Mouse (Mus musculus): Measurements from ENCODE around the gene Clec11a. TPM values are rescaled to one million over a fixed set of nuclear protein-coding genes. Genes with fewer than 3 reads are reported as not detected.

Gene Clec11a
- total RNA-seq (2022), result 1 to 10 TPM; 2.6 to 3.7 (median 3.1) TPM

- DNase-seq (ENCODE audit: low spot score in 2 of 2), result peak in 1 of 2 experiments; percentile 9
These were observed at the start of gene Clec11a for GRCm38 (mm10) chr7:44306516-44307240. TSS of gene Clec11a (minus strand) at chr7:44306902.

GRCm38 (mm10) chr7:44355411-44355810 is 48.7 kb upstream of the Clec11a start:
- no peak for DNase-seq (ENCODE audit: low spot score in 2 of 2)

GRCm38 (mm10) chr7:44353601-44354340 is 47.1 kb upstream of the Clec11a start:
- DNase-seq (ENCODE audit: low spot score in 2 of 2), result no peak

- no peak for DNase-seq (ENCODE audit: low spot score in 2 of 2)
These were observed 46.3 kb upstream of the Clec11a start for GRCm38 (mm10) chr7:44352750-44353600.

DNA sequence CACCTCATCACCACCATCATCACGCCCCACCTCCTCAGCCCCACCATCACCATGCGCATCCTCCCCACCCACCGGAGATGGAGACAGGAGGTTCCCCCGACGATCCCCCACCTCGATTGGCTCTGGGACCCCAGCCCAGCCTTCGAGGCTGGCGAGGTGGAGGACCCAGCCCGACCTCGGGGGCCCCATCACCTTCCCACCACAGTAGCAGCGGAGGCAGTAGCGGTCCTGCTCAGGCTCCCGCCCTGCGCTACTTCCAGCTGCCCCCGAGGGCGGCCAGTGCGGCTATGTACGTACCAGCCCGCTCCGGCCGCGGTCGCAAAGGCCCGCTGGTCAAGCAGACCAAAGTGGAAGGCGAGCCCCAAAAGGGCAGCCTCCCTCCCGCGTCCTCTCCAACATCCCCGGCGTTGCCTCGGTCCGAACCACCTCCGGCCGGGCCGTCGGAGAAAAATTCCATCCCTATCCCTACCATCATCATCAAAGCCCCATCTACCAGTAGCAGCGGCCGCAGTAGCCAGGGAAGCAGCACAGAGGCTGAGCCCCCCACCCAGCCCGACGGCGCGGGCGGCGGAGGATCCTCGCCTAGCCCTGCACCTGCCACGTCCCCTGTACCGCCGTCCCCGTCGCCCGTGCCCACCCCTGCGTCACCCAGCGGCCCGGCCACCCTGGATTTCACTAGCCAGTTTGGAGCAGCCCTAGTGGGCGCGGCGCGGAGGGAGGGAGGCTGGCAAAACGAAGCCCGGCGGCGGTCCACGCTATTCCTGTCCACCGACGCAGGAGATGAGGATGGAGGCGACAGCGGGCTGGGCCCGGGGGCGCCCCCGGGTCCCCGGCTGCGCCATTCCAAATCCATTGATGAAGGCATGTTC is 45.4 kb upstream of the Clec11a start:
- DNase-seq (ENCODE audit: low spot score in 2 of 2), result no peak

- peak in 1 of 2 experiments; percentile 81 for DNase-seq (ENCODE audit: low spot score in 2 of 2)
These were observed 44.4 kb upstream of the Clec11a start for GRCm38 (mm10) chr7:44350957-44351711.

DNA sequence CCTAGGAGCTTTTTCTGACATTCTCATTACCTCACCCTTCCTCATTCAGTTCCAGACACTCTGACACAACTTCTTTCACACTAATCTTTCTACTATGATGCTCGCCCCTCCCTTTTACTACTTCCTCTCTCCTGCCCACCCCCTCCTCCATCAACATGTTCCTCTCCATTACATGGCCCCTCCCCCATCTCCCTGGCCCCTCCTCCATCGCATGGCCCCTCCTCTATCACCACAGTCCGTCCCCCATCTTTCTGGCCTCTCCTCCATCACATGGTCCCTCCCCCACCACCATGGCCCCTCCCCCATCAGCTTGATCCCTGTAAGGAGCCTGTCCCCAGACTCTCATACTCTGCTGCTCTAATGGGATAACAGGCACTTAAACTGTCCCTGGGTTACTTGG is 42.3 kb upstream of the Clec11a start:
- DNase-seq (ENCODE audit: low spot score in 2 of 2), result no peak

GRCm38 (mm10) chr7:44344622-44345021 is 37.9 kb upstream of the Clec11a start:
- DNase-seq (ENCODE audit: low spot score in 2 of 2), result no peak

DNA sequence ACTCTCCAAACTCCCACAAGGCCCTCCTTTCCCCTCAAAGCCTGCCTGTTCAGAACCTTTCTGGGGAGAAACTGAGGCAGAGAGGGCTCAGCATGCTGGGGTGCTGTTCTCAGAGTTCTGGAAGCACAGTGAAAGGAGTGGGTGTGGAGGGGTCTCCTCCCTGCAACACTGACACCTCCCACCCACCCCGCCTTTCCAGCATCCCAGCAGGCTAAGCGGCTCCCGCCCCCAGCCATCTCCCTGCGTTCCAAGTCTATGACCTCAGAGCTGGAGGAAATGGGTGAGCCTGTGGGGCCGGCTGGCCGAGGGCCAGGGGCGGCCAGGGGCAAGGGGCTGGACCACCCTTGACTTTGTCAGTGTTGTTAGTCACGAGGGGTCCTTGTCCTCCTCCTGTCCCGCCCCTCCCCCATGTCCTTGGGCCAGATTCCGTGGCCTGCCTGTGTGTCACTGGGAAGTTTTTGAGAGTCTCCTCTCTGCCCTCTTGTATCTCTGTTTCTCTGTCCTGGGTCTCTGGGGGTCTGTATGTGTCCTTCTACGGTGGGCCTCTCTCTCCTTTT is 36.8 kb upstream of the Clec11a start:
- no peak for DNase-seq (ENCODE audit: low spot score in 2 of 2)

DNA sequence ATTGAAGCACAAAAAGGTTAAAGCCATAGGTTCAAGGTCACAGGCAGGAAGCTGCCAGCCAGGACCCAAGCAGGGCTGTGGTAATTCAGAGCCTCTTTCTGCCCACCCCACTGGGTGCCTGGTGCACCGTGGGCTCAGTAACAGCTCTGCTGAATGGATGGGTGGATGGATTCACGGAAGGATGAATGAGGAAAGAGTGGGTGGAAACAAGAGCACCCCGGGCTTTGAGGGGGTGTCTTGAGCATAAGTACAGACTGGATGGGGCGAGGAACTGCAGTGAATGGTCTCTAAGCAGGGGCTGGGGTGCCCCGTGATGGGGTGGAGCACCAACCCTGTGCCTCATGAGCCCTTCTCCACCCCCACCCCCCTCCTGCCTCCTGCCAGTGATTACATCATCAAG is 35.0 kb upstream of the Clec11a start:
- no peak for DNase-seq (ENCODE audit: low spot score in 2 of 2)

DNA sequence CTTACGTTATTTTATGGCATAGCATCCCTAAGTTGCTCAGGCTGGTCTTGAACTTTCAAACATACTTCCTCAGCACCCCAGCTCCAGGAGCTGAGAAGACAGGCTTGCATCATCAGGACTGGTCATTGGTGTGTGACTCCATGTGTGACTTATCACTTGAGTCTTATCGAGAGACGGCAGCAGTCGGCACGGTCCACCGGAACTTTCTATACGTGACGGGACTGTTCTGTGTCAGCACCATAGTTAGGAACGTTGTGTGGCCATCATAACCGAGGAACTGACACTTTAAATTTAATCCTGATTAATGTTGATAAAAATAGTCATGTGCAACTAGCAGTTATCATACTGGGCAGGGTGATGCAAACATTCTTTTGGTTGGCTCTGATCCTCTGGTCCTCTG is 34.4 kb upstream of the Clec11a start:
- DNase-seq (ENCODE audit: low spot score in 2 of 2), result no peak

DNA sequence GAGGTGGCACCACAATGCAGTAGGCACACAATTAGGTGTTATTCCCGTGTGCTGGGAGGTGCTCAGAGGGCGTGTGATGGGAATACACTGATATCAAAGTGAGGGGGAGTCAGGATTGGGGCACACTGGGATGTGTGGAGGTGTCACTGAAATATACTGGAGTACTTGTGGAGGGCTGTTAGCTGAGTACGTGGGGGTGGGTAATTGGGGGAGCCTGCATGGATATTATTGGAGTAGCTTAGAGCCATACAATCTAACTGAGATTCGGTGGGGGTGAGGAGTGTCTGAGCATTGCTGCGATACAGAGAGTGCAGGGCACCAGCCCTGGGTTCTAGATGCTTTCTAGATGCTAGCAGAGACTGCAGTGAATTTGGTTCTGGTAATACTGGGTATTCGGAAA is 33.5 kb upstream of the Clec11a start:
- no peak for DNase-seq (ENCODE audit: low spot score in 2 of 2)

GRCm38 (mm10) chr7:44337121-44337849 is 30.6 kb upstream of the Clec11a start:
- DNase-seq (ENCODE audit: low spot score in 2 of 2), result no peak

- peak in 1 of 2 experiments; percentile 83 for DNase-seq (ENCODE audit: low spot score in 2 of 2)
These were observed 29.6 kb upstream of the Clec11a start for GRCm38 (mm10) chr7:44336046-44337021.

DNA sequence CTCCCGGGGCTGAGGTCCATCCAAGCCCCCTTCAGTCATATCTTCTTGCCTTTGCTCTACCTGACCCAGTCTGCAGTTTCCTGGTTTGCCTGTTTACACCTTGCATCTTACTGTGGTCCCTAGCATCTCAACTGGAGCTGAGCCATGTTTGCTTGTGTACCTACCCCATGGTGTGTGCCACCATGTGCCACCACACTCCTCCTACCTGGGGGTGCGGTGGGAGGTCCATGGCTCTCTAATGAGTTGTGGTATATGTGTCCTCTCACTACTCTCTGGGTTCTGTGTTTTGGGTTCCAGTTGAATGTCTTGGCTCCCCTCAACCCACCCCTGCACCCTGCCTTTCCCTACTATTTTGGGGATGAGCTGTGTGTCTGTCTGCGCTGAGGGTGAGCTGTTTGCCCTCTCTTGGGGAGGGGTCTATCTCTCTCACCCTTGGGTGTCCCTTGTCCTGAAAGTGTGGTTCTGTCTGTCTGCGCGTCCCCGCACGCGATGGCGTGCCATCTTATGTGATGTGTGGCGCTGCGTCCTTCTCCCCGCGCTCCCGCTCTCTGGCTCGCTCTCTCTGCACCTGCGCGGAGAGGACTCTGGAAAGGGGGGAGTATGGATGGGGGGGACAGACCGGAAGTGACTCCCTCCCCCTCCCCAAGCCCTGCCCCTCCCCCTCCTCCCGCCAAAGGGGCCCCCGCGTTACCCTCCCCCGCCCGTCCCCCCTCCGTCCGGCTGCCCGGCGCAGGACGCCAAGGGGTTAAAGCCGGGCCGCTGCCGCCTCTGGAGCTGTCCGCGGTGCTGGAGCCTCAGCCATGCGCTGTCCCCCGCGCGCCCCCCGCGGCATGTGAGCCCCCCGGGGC is 28.6 kb upstream of the Clec11a start:
- DNase-seq (ENCODE audit: low spot score in 2 of 2), result no peak

DNA sequence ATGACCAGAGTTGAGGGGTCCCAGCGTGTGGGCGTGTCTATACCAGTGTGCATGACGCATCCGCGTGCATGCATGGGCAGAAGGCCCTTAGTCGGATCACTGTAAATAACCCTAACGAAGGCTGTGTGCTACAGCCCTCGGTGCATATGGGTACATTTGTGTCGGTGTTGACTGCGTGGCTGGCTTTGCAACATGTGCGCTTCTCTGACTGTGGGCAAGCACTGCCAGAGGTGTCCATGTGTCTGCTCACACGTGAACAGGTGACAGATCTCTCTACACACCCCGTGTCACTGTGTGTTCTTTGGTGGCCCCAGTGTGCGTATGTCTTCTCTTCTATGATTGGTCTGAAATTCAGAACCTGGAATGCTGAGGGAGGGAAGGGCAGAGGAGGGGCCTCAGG is 27.4 kb upstream of the Clec11a start:
- DNase-seq (ENCODE audit: low spot score in 2 of 2), result no peak

DNA sequence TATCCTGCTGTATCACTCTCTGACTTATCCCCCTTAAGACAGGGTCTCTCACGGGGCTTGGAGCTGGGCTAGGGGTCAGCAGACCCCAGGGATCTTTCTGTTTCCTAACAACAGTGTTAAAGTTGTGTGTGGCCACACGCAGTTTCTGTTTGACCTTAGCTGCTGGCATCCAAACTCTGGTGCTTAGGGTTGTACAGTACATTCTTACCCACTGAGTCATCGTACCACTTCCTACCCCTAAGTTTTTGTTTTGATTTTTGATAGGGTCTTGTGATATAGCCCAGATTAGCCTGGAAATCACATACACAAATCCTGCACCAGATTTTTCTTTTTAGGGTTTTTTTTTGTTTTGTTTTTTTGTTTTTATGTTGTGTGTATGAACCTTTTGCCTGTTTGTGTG is 25.6 kb upstream of the Clec11a start:
- no peak for DNase-seq (ENCODE audit: low spot score in 2 of 2)

All from left cerebral cortex, adult 8-10 months (tissue).